Mouse (Mus musculus): ENCODE measurements around the gene Magi2. TPM values are rescaled to one million over a fixed set of nuclear protein-coding genes. Genes with fewer than 3 reads are reported as not detected.

Magi2 gene
- polyA plus RNA-seq, 1 experiment from 2014 or later = 1.7 TPM

- no peaks in the 10 kb centered on the region for H3K9me3 ChIP-seq (ENCODE audit: control insufficient read depth, low read length)
- ATAC-seq (replicated peaks; ENCODE audit: low FRiP score) = no peak
- no peaks in the 10 kb centered on the region for H3K4me1 ChIP-seq (replicated peaks; ENCODE audit: control insufficient read depth, insufficient read depth, low read length)
- H3K4me2 ChIP-seq = no peak overlapping the region
- no peak overlapping the region for H3K27ac ChIP-seq (ENCODE audit: low read depth, low read length)
- H3K36me3 ChIP-seq (ENCODE audit: control insufficient read depth, insufficient read depth, low read length) = no peaks in the 10 kb centered on the region
- no peak overlapping the region for H3K9ac ChIP-seq (ENCODE audit: low read depth, low read length)
- no peak overlapping the region for H3K4me3 ChIP-seq (ENCODE audit: low read depth, low read length)
- H3K27me3 ChIP-seq (replicated peaks; ENCODE audit: control insufficient read depth, insufficient read depth, low read length) = no peaks in the 10 kb centered on the region
- no peak for DNase-seq (ENCODE audit: low spot score)
- 74% methylated on average over 1 of the region's 1 CpGs for WGBS
Measured at GRCm38 (mm10) chr5:20065081-20065480, 838.2 kb downstream of the Magi2 start.

GRCm38 (mm10) chr5:20068496-20068895 lies 841.7 kb downstream of the Magi2 start:
- no peak overlapping the region for H3K27ac ChIP-seq (ENCODE audit: low read depth, low read length)
- no peak for DNase-seq (ENCODE audit: low spot score)
- no peaks in the 10 kb centered on the region for H3K27me3 ChIP-seq (replicated peaks; ENCODE audit: control insufficient read depth, insufficient read depth, low read length)
- H3K4me1 ChIP-seq (replicated peaks; ENCODE audit: control insufficient read depth, insufficient read depth, low read length) = no peaks in the 10 kb centered on the region
- ATAC-seq (replicated peaks; ENCODE audit: low FRiP score) = no peak
- H3K4me2 ChIP-seq = no peak overlapping the region
- H3K9ac ChIP-seq (ENCODE audit: low read depth, low read length) = no peak overlapping the region
- WGBS = 78% methylated on average over 1 of the region's 1 CpGs
- no peaks in the 10 kb centered on the region for H3K36me3 ChIP-seq (ENCODE audit: control insufficient read depth, insufficient read depth, low read length)
- H3K4me3 ChIP-seq (ENCODE audit: low read depth, low read length) = no peak overlapping the region
- H3K9me3 ChIP-seq (ENCODE audit: control insufficient read depth, low read length) = no peaks in the 10 kb centered on the region

GRCm38 (mm10) chr5:20068921-20069486 lies 842.2 kb downstream of the Magi2 start:
- Histone ChIP-seq H3K36me3 (ENCODE audit: control insufficient read depth, insufficient read depth, low read length) (no peaks in the 10 kb centered on the region), H3K27me3 (replicated peaks; ENCODE audit: control insufficient read depth, insufficient read depth, low read length) (no peaks in the 10 kb centered on the region), H3K4me1 (replicated peaks; ENCODE audit: control insufficient read depth, insufficient read depth, low read length) (no peaks in the 10 kb centered on the region), H3K4me3 (ENCODE audit: low read depth, low read length) (no peak overlapping the region), H3K4me2 (no peak overlapping the region), H3K27ac (ENCODE audit: low read depth, low read length) (no peak overlapping the region), H3K9me3 (ENCODE audit: control insufficient read depth, low read length) (no peaks in the 10 kb centered on the region), H3K9ac (ENCODE audit: low read depth, low read length) (no peak overlapping the region)
- ATAC-seq (replicated peaks; ENCODE audit: low FRiP score) (no peak), DNase-seq (ENCODE audit: low spot score) (no peak)
- 74% methylated on average over 3 of the region's 3 CpGs for WGBS

- H3K4me3 ChIP-seq (ENCODE audit: low read depth, low read length) = no peak overlapping the region
- no peaks in the 10 kb centered on the region for H3K4me1 ChIP-seq (replicated peaks; ENCODE audit: control insufficient read depth, insufficient read depth, low read length)
- H3K9me3 ChIP-seq (ENCODE audit: control insufficient read depth, low read length) = no peaks in the 10 kb centered on the region
- H3K9ac ChIP-seq (ENCODE audit: low read depth, low read length) = no peak overlapping the region
- H3K27me3 ChIP-seq (replicated peaks; ENCODE audit: control insufficient read depth, insufficient read depth, low read length) = no peaks in the 10 kb centered on the region
- DNase-seq (ENCODE audit: low spot score) (no peak), ATAC-seq (replicated peaks; ENCODE audit: low FRiP score) (no peak)
- no peak overlapping the region for H3K27ac ChIP-seq (ENCODE audit: low read depth, low read length)
- H3K36me3 ChIP-seq (ENCODE audit: control insufficient read depth, insufficient read depth, low read length) = no peaks in the 10 kb centered on the region
- WGBS = 74% methylated on average over 5 of the region's 5 CpGs
- H3K4me2 ChIP-seq = no peak overlapping the region
Measured at GRCm38 (mm10) chr5:20074101-20074500, 847.3 kb downstream of the Magi2 start.

- Histone ChIP-seq H3K9me3 (ENCODE audit: control insufficient read depth, low read length) (no peaks in the 10 kb centered on the region), H3K4me2 (no peak overlapping the region), H3K4me1 (replicated peaks; ENCODE audit: control insufficient read depth, insufficient read depth, low read length) (no peaks in the 10 kb centered on the region), H3K4me3 (ENCODE audit: low read depth, low read length) (no peak overlapping the region), H3K27me3 (replicated peaks; ENCODE audit: control insufficient read depth, insufficient read depth, low read length) (no peaks in the 10 kb centered on the region), H3K36me3 (ENCODE audit: control insufficient read depth, insufficient read depth, low read length) (no peaks in the 10 kb centered on the region), H3K27ac (ENCODE audit: low read depth, low read length) (no peak overlapping the region), H3K9ac (ENCODE audit: low read depth, low read length) (no peak overlapping the region)
- ATAC-seq (replicated peaks; ENCODE audit: low FRiP score) (no peak), DNase-seq (ENCODE audit: low spot score) (no peak)
- WGBS = 77% methylated on average over 4 of the region's 4 CpGs
Measured at GRCm38 (mm10) chr5:20074867-20075266, 848.0 kb downstream of the Magi2 start.

GRCm38 (mm10) chr5:20078931-20079330 lies 852.1 kb downstream of the Magi2 start:
- no peaks in the 10 kb centered on the region for H3K36me3 ChIP-seq (ENCODE audit: control insufficient read depth, insufficient read depth, low read length)
- no peak for ATAC-seq (replicated peaks; ENCODE audit: low FRiP score)
- DNase-seq (ENCODE audit: low spot score) = no peak
- no peaks in the 10 kb centered on the region; the same call in 1 of the 2 replicates for H3K4me1 ChIP-seq (replicated peaks; ENCODE audit: control insufficient read depth, insufficient read depth, low read length)
- H3K9ac ChIP-seq (ENCODE audit: low read depth, low read length) = no peak overlapping the region
- no peak overlapping the region for H3K4me3 ChIP-seq (ENCODE audit: low read depth, low read length)
- H3K27ac ChIP-seq (ENCODE audit: low read depth, low read length) = no peak overlapping the region
- 75% methylated on average over 7 of the region's 7 CpGs for WGBS
- no peaks in the 10 kb centered on the region for H3K9me3 ChIP-seq (ENCODE audit: control insufficient read depth, low read length)
- H3K4me2 ChIP-seq = no peak overlapping the region
- H3K27me3 ChIP-seq (replicated peaks; ENCODE audit: control insufficient read depth, insufficient read depth, low read length) = no peaks in the 10 kb centered on the region

GRCm38 (mm10) chr5:20080605-20081309 lies 853.9 kb downstream of the Magi2 start:
- no peak for DNase-seq (ENCODE audit: low spot score)
- no peaks in the 10 kb centered on the region for H3K27me3 ChIP-seq (replicated peaks; ENCODE audit: control insufficient read depth, insufficient read depth, low read length)
- no peak overlapping the region for H3K4me3 ChIP-seq (ENCODE audit: low read depth, low read length)
- H3K4me1 ChIP-seq (replicated peaks; ENCODE audit: control insufficient read depth, insufficient read depth, low read length) = no peaks in the 10 kb centered on the region; the same call in 1 of the 2 replicates
- no peak overlapping the region for H3K4me2 ChIP-seq
- H3K9me3 ChIP-seq (ENCODE audit: control insufficient read depth, low read length) = no peaks in the 10 kb centered on the region
- WGBS = 51% methylated on average over 9 of the region's 9 CpGs
- H3K9ac ChIP-seq (ENCODE audit: low read depth, low read length) = no peak overlapping the region
- H3K27ac ChIP-seq (ENCODE audit: low read depth, low read length) = no peak overlapping the region
- no peak for ATAC-seq (replicated peaks; ENCODE audit: low FRiP score)
- no peaks in the 10 kb centered on the region for H3K36me3 ChIP-seq (ENCODE audit: control insufficient read depth, insufficient read depth, low read length)

GRCm38 (mm10) chr5:20082368-20082767 lies 855.5 kb downstream of the Magi2 start:
- Histone ChIP-seq H3K27me3 (replicated peaks; ENCODE audit: control insufficient read depth, insufficient read depth, low read length) (no peaks in the 10 kb centered on the region), H3K9ac (ENCODE audit: low read depth, low read length) (no peak overlapping the region), H3K4me1 (replicated peaks; ENCODE audit: control insufficient read depth, insufficient read depth, low read length) (no peaks in the 10 kb centered on the region; the same call in 1 of the 2 replicates), H3K36me3 (ENCODE audit: control insufficient read depth, insufficient read depth, low read length) (no peaks in the 10 kb centered on the region), H3K4me2 (no peak overlapping the region), H3K9me3 (ENCODE audit: control insufficient read depth, low read length) (no peaks in the 10 kb centered on the region), H3K4me3 (ENCODE audit: low read depth, low read length) (no peak overlapping the region), H3K27ac (ENCODE audit: low read depth, low read length) (no peak overlapping the region)
- ATAC-seq (replicated peaks; ENCODE audit: low FRiP score) (no peak), DNase-seq (ENCODE audit: low spot score) (no peak)
- WGBS = 87% methylated on average over 1 of the region's 1 CpGs

- Histone ChIP-seq H3K4me1 (replicated peaks; ENCODE audit: control insufficient read depth, insufficient read depth, low read length) (no peaks in the 10 kb centered on the region), H3K4me3 (ENCODE audit: low read depth, low read length) (no peak overlapping the region), H3K27ac (ENCODE audit: low read depth, low read length) (no peak overlapping the region), H3K9ac (ENCODE audit: low read depth, low read length) (no peak overlapping the region), H3K9me3 (ENCODE audit: control insufficient read depth, low read length) (no peaks in the 10 kb centered on the region), H3K27me3 (replicated peaks; ENCODE audit: control insufficient read depth, insufficient read depth, low read length) (no peaks in the 10 kb centered on the region), H3K36me3 (ENCODE audit: control insufficient read depth, insufficient read depth, low read length) (no peaks in the 10 kb centered on the region), H3K4me2 (no peak overlapping the region)
- ATAC-seq (replicated peaks; ENCODE audit: low FRiP score) = no peak
- DNase-seq (ENCODE audit: low spot score) = no peak
- WGBS = 64% methylated on average over 6 of the region's 6 CpGs
Measured at GRCm38 (mm10) chr5:20087083-20087482, 860.2 kb downstream of the Magi2 start.
